Mouse (Mus musculus): Measurements from ENCODE around the gene Lpar2. TPM values are rescaled to one million over a fixed set of nuclear protein-coding genes. Genes with fewer than 3 reads are reported as not detected.

Lpar2 gene
- 0.68 and 0.70 TPM in 2 replicates for polyA plus RNA-seq (2015; fragmentation: Nextera tagmentation; extraction: Ambion mirVana)

- WGBS: under 1% methylated on average over 34 of the region's 35 CpGs
- peak within 1 kb of the TSS; percentile 86 for H3K4me2 ChIP-seq
- peak within 1 kb of the TSS; percentile 79 for H3K9ac ChIP-seq
- peak within 1 kb of the TSS; percentile 69 for H3K27ac ChIP-seq (replicated peaks)
- H3K27me3 ChIP-seq: no peaks in the 10 kb centered on the region
- peaks cover 45% of the 10 kb centered on the region for H3K4me1 ChIP-seq (replicated peaks)
- H3K9me3 ChIP-seq: no peaks in the 10 kb centered on the region
- peaks cover 48% of the 10 kb centered on the region for H3K36me3 ChIP-seq
- H3K4me3 ChIP-seq: peak within 1 kb of the TSS; percentile 56
- peak; percentile 82 for ATAC-seq (ENCODE audit: low read depth)
These were observed at the start of gene Lpar2 for GRCm38 (mm10) chr8:69822386-69823191. Gene Lpar2, plus strand, starts transcription at chr8:69822429.

GRCm38 (mm10) chr8:69774503-69775148 lies 47.6 kb upstream of the Lpar2 start, which contains the start of gene Gm20422:
Gene Gm20422, minus strand, starts transcription at chr8:69774886.
- H3K27ac ChIP-seq (replicated peaks): peak within 1 kb of the TSS; percentile 99
- H3K9me3 ChIP-seq: no peaks in the 10 kb centered on the region
- H3K9ac ChIP-seq: peak within 1 kb of the TSS; percentile 91
- H3K4me3 ChIP-seq: peak within 1 kb of the TSS; percentile 72
- peaks cover 35% of the 10 kb centered on the region for H3K4me1 ChIP-seq (replicated peaks)
- H3K27me3 ChIP-seq: no peaks in the 10 kb centered on the region
- peaks cover 2% of the 10 kb centered on the region; the same call in 1 of the 2 replicates for H3K36me3 ChIP-seq
- WGBS: under 1% methylated on average over 41 of the region's 41 CpGs
- H3K4me2 ChIP-seq: peak within 1 kb of the TSS; percentile 78
- ATAC-seq (ENCODE audit: low read depth): peak; percentile 99

- WGBS: 58% methylated on average over 2 of the region's 2 CpGs
- peak overlapping the region; percentile 99 for H3K27ac ChIP-seq (replicated peaks)
- no peaks in the 10 kb centered on the region for H3K27me3 ChIP-seq
- peak overlapping the region; percentile 47 for H3K4me2 ChIP-seq
- H3K9ac ChIP-seq: peak overlapping the region; percentile 56; the same call in 1 of the 2 replicates
- no peaks in the 10 kb centered on the region for H3K36me3 ChIP-seq
- peak overlapping the region; percentile 72 for H3K4me3 ChIP-seq
- ATAC-seq (ENCODE audit: low read depth): peak; percentile 38; the same call in 1 of the 2 replicates
- H3K4me1 ChIP-seq (replicated peaks): peaks cover 35% of the 10 kb centered on the region
- no peaks in the 10 kb centered on the region for H3K9me3 ChIP-seq
These were observed 47.1 kb upstream of the Lpar2 start for GRCm38 (mm10) chr8:69775149-69775534.

- H3K4me1 ChIP-seq (replicated peaks): peaks cover 24% of the 10 kb centered on the region
- ATAC-seq (ENCODE audit: low read depth): no peak
- H3K9me3 ChIP-seq: no peaks in the 10 kb centered on the region
- no peak overlapping the region for H3K9ac ChIP-seq
- H3K27ac ChIP-seq (replicated peaks): no peak overlapping the region
- H3K36me3 ChIP-seq: no peaks in the 10 kb centered on the region
- no peak overlapping the region for H3K4me3 ChIP-seq
- 71% methylated on average over 10 of the region's 12 CpGs for WGBS
- no peaks in the 10 kb centered on the region for H3K27me3 ChIP-seq
- no peak overlapping the region for H3K4me2 ChIP-seq
These were observed 45.1 kb upstream of the Lpar2 start for GRCm38 (mm10) chr8:69777111-69777510.

- Histone ChIP-seq H3K4me1 (replicated peaks) (peaks cover 31% of the 10 kb centered on the region), H3K9ac (no peak overlapping the region), H3K36me3 (peaks cover 9% of the 10 kb centered on the region), H3K4me3 (no peak overlapping the region), H3K4me2 (no peak overlapping the region), H3K27me3 (no peaks in the 10 kb centered on the region), H3K27ac (replicated peaks) (no peak overlapping the region), H3K9me3 (no peaks in the 10 kb centered on the region)
- ATAC-seq (ENCODE audit: low read depth): no peak
- 87% methylated on average over 5 of the region's 5 CpGs for WGBS
These were observed 33.1 kb upstream of the Lpar2 start for GRCm38 (mm10) chr8:69789105-69789504.

GRCm38 (mm10) chr8:69789731-69790130 lies 32.5 kb upstream of the Lpar2 start:
- Histone ChIP-seq H3K9ac (no peak overlapping the region), H3K4me1 (replicated peaks) (peaks cover 31% of the 10 kb centered on the region), H3K4me2 (peak overlapping the region; percentile 92), H3K9me3 (no peaks in the 10 kb centered on the region), H3K4me3 (peak overlapping the region; percentile 100; the same call in 1 of the 2 replicates), H3K27ac (replicated peaks) (no peak overlapping the region), H3K36me3 (peaks cover 16% of the 10 kb centered on the region), H3K27me3 (no peaks in the 10 kb centered on the region)
- no peak for ATAC-seq (ENCODE audit: low read depth)
- WGBS: 76% methylated on average over 5 of the region's 5 CpGs

- ATAC-seq (ENCODE audit: low read depth): peak; percentile 28; the same call in 1 of the 2 replicates
- H3K4me2 ChIP-seq: peak overlapping the region; percentile 92
- H3K4me3 ChIP-seq: peak overlapping the region; percentile 100
- WGBS: 42% methylated on average over 11 of the region's 11 CpGs
- no peaks in the 10 kb centered on the region for H3K27me3 ChIP-seq
- H3K27ac ChIP-seq (replicated peaks): peak overlapping the region; percentile 86
- no peaks in the 10 kb centered on the region for H3K9me3 ChIP-seq
- peaks cover 31% of the 10 kb centered on the region for H3K4me1 ChIP-seq (replicated peaks)
- peaks cover 22% of the 10 kb centered on the region for H3K36me3 ChIP-seq
- peak overlapping the region; percentile 98 for H3K9ac ChIP-seq
These were observed 31.9 kb upstream of the Lpar2 start for GRCm38 (mm10) chr8:69790364-69790763.

GRCm38 (mm10) chr8:69790773-69791367 lies 31.4 kb upstream of the Lpar2 start, which contains the start of the genes Atp13a1 and Zfp866:
Gene Atp13a1, plus strand, starts transcription at chr8:69791163.
Gene Zfp866, minus strand, starts transcription at chr8:69791178.
- H3K9me3 ChIP-seq: no peaks in the 10 kb centered on the region
- peak within 1 kb of the TSS; percentile 100 for H3K4me3 ChIP-seq
- H3K4me1 ChIP-seq (replicated peaks): peaks cover 31% of the 10 kb centered on the region
- peak within 1 kb of the TSS; percentile 98 for H3K9ac ChIP-seq
- peak within 1 kb of the TSS; percentile 86 for H3K27ac ChIP-seq (replicated peaks)
- H3K36me3 ChIP-seq: peaks cover 27% of the 10 kb centered on the region
- peak; percentile 97 for ATAC-seq (ENCODE audit: low read depth)
- peak within 1 kb of the TSS; percentile 92 for H3K4me2 ChIP-seq
- H3K27me3 ChIP-seq: no peaks in the 10 kb centered on the region
- WGBS: under 1% methylated on average over 38 of the region's 38 CpGs

GRCm38 (mm10) chr8:69791415-69792068 lies 30.7 kb upstream of the Lpar2 start:
- Histone ChIP-seq H3K27ac (replicated peaks) (peak overlapping the region; percentile 86), H3K27me3 (no peaks in the 10 kb centered on the region), H3K36me3 (peaks cover 34% of the 10 kb centered on the region), H3K9me3 (no peaks in the 10 kb centered on the region), H3K4me3 (peak overlapping the region; percentile 100), H3K4me2 (peak overlapping the region; percentile 92), H3K4me1 (replicated peaks) (peaks cover 31% of the 10 kb centered on the region), H3K9ac (peak overlapping the region; percentile 98)
- 1% methylated on average over 48 of the region's 48 CpGs for WGBS
- peak; percentile 64 for ATAC-seq (ENCODE audit: low read depth)

- no peak overlapping the region for H3K4me2 ChIP-seq
- H3K9me3 ChIP-seq: no peaks in the 10 kb centered on the region
- no peaks in the 10 kb centered on the region for H3K27me3 ChIP-seq
- no peak for ATAC-seq (ENCODE audit: low read depth)
- H3K4me1 ChIP-seq (replicated peaks): peaks cover 31% of the 10 kb centered on the region
- H3K27ac ChIP-seq (replicated peaks): no peak overlapping the region
- H3K9ac ChIP-seq: no peak overlapping the region
- WGBS: 95% methylated on average over 4 of the region's 4 CpGs
- H3K4me3 ChIP-seq: no peak overlapping the region
- H3K36me3 ChIP-seq: peaks cover 55% of the 10 kb centered on the region
These were observed 28.6 kb upstream of the Lpar2 start for GRCm38 (mm10) chr8:69793666-69794065.

- no peak for ATAC-seq (ENCODE audit: low read depth)
- WGBS: 96% methylated on average over 3 of the region's 3 CpGs
- H3K4me3 ChIP-seq: no peak overlapping the region
- H3K27me3 ChIP-seq: no peaks in the 10 kb centered on the region
- no peak overlapping the region for H3K9ac ChIP-seq
- H3K4me1 ChIP-seq (replicated peaks): peaks cover 31% of the 10 kb centered on the region
- no peak overlapping the region for H3K4me2 ChIP-seq
- no peaks in the 10 kb centered on the region for H3K9me3 ChIP-seq
- no peak overlapping the region for H3K27ac ChIP-seq (replicated peaks)
- H3K36me3 ChIP-seq: peaks cover 59% of the 10 kb centered on the region
These were observed 28.1 kb upstream of the Lpar2 start for GRCm38 (mm10) chr8:69794096-69794495.
